Mouse (Mus musculus) G1E (cell line): ENCODE results near the gene Ebf1.

Experiments
- CTCF ChIP-seq: IDR thresholded peaks from 2 replicates; pipeline ENCODE4 v1.5.1; 2012; ENCODE audit warnings: low read depth, low read length, inconsistent platforms, mixed read lengths
- GATA1 ChIP-seq: IDR thresholded peaks from 2 replicates; pipeline ENCODE4 v1.6.1; 2012; ENCODE audit warnings: borderline replicate concordance, low read length, inconsistent platforms, mixed read lengths
- TAL1 ChIP-seq: conservative IDR thresholded peaks from 2 replicates; pipeline ENCODE4 v1.6.1; 2012; ENCODE audit warnings: low read depth, low read length, inconsistent platforms, mixed read lengths

DNA sequence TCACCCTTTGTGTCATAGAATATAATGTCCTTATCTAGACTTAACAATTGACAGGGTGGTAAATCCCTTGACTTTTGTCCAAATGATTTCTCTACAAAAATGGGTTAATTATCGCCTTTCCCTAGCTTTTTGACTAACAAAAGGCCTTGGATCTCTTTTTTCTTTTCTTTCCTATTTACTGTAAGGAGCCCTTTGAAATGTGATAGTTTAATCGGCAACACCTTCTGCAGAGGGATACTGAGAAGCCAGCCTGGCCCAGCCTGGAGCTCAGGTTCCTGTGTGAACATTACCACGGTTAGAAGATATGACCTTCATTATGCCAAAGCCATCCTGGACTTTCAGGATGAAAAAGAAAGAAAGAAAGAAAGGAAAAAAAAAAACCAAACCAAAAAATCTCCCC, 150.2 kb downstream of the Ebf1 start:
- TF ChIP-seq CTCF (no peak), GATA1 (no peak), TAL1 (no peak)
